Mouse (Mus musculus): ENCODE data around the gene Cd19.
"Not testable (repeated sequence)": the region's sequence is repeated elsewhere in the genome, so short reads cannot be mapped to it uniquely, and the experiment has no call there.

Gene Cd19

DNA sequence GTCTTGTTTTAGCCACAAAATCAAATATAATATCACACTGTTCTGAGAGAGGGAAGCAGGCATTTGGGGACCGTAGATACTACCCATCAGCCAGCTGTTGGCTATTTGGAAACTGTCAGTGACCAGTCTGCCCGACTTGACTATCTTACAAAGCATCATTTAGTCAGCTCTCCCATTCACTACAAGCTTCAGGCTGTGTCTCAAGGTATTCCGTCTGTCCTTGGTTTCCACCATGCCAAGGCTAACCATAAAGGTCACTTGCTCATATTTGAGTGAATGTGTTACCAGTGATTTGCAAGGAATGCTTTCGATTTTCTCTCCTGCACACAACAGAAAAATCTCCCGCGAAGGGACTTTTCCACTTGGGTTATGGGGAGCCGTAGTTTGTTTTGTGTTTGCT, 20.0 kb upstream of the Cd19 start:
- DNase-seq (ENCODE audit: extremely low spot score): no peak

DNA sequence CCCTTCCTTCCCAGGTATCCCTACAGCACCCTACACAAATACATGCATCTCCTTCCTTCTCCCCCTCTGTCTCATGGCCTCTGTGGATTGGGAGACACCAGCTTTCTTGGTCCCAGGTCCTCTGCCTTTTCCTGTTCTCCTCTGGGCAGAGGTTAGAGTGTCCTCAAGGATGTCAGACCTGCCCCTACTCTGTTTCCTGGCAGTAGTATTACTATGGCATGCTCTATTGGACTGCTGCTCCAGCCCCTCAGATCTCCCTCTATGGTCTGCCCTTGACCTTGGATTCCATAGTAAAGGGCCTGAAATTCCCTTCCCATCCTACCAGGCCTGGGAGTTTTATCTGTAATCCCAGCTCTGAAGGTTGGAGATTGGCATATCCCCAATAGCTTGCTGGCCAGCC, 15.5 kb upstream of the Cd19 start:
- DNase-seq (ENCODE audit: extremely low spot score): no peak

DNA sequence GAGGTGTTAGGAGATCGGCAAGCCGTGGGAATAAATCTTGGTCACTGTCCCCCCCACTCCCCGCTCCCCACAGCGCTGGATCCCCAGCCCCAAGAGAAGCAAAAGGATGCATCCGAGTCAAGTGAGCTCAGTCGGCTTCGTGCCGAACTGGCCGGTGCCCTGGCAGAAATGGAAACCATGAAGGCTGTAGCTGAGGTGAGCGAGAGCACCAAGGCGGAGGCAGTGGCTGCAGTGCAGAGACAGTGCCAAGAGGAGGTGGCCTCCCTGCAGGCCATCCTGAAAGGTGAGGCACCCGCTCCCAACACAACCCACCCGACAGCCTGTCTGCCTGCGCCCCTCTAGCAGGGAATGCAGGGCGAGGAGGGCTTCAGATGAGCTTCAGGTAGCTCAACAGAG, 14.8 kb upstream of the Cd19 start:
- DNase-seq (ENCODE audit: extremely low spot score): no peak

DNA sequence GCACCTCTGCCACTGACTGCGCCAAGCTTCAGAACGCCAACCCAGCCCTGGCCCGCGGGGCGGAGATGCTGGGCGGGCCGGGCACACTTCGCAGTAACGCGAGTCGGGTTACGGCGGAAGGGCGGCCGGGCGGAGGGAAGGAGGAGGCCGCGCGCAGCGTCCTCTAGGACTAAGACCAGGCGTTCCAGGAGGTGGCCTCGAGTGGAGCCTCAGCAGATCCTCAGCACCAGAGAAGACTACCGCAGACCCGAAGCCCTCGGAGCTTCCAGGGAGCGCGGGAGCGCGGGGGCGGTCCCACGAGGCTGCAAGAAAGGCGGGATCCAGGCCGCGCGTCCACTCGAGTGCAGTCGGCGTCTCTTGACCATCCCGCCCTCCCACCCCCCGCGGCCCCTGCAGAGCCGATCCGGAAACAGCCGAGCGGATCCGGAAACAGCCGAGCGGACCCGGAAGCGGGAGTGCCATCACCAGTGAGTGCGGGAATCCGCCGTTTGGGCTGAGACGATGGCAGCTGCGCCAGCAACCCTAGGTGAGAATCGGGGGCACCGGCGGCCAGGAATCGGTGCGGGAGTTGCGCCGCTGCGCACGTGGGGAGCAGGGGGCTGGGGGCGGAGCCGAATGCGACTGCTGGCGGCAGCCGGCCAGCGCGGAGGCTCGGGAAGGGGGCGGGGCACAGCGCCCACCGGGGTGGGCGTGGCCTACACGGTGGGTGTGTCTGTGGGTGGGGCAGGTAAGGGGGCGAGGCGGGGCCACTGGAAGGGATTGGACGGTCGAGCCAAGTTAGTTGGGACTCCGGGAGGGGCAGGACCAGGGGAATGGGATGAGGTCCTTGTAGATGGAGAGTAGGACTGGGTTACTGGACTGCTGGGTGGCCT, 14.2 kb upstream of the Cd19 start, which contains the start of gene Rabep2:
Rabep2 (plus strand) TSS at position 129 of the 872 bp plus-strand sequence.
- peak; percentile 99 for DNase-seq (ENCODE audit: extremely low spot score)

DNA sequence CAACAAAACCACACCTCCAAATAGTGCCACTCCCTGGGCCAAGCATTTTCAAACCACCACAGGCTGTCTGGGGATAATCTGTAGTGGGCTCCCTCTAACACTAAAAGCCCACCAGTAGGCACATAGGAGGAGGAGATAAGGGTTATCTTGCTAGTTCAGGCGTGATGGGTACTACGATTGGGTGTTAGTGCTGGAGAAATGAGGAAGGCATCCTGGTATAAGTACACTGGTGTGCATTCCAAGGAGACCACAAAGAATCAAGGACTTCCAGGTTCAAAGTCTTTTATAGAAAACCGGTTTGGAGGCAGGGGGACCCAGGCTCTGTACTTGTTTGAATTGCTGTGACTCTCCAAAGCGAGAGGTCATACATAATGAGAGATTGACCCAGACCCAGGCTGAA, 13.5 kb upstream of the Cd19 start:
- DNase-seq (ENCODE audit: extremely low spot score): no peak

DNA sequence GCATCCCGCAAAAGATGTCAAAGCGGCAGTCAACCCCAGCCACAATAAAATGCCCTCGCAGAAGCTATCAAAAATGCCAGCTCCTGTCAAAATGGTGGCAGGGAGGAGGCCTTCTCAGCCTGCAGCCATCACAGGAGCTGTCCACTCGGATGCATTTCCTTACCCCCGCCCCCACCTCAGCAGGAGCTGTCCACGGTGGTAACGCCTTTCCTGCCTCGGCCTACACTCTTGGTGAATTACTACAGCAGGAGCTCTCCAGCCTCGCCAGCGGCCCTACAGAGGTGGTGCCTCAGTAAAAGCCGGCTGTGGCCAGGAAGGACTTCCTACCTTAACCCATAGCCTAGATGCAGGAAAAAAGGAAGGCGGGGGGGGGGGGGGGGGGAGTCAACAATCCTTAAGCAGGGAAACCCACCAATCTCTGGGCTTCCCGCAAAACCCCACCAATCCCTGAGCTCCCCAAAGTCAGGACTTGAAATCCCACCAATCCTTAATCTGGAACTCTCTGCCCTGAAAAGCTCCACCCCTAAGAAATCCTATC, 12.7 kb upstream of the Cd19 start:
- DNase-seq (ENCODE audit: extremely low spot score): peak; percentile 10

DNA sequence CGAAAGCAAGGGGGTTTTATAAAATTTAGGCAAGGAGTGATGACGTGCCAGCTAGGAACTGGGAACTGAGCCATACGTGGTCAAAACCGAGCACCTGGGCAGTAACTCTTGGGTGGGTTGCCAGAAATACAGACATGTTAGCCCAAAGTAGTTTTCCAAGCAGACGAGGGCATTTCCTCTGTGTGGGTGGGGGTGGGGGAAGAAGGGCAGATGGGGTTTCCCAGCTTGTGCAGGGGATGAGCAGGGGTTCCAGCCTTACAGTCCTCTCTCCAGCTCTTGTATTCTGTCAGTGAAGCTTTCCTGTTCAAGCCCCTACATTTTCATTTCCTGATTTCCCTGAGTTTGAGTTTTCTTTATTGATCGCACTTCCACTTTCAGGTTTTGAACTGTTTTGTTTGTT, 9.5 kb upstream of the Cd19 start:
- DNase-seq (ENCODE audit: extremely low spot score): no peak

DNA sequence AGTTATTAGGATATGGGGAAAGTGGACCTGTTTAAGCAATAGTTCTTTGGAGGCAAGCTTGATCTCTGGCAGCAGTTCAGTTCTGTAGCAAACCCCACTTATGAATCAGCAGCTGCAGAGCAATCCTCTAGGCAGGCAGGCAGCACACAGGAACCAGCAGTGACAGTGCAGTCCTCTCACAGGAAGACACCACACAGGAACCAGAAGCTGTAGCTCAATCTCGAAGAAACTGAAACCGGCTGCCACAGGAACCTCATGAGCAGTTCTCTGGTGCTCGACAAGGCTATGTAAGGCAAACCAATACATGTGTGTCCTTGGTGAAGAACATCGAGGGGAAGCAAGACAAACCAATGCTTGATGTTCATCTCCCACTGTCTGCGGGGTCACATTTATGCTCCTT, 7.1 kb upstream of the Cd19 start:
- no peak for DNase-seq (ENCODE audit: extremely low spot score)

DNA sequence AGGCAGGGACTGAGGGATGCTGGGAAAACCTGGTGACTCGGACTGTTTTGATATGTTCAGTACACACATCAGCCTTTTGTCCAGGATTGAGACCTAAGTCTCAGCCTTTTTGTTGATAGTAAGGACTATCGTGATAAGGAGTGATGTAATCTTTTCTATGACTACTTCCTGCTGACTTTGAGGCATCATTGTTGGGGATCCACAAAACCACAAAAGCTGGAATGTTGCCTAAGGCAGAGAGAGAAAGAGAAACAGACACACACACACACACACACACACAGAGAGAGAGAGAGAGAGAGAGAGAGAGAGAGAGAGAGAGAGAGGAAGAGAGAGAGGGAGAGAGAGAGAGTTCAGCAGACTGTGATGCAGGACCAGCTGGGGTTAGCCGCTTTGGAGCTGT, 3.8 kb upstream of the Cd19 start:
- no peak for DNase-seq (ENCODE audit: extremely low spot score)

DNA sequence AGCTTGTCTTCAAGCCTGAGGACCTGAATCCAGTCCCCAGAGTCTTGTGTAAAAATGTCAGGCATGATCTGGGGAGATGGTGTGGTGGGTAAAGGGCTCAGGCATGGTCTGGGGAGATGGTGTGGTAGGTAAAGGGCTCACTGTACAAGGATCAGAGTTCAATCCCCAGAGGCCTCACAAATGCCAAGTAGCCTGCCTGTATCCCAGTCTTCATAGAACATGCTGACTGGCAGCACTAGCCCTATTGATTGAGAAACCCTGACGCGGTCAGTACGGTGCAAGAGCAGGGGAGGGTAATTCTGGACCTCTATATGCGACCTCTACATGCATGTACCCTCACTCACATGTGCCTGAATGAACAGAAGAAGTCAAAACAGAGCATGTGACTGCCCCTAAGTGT, 2.9 kb upstream of the Cd19 start:
- no peak for DNase-seq (ENCODE audit: extremely low spot score)

DNA sequence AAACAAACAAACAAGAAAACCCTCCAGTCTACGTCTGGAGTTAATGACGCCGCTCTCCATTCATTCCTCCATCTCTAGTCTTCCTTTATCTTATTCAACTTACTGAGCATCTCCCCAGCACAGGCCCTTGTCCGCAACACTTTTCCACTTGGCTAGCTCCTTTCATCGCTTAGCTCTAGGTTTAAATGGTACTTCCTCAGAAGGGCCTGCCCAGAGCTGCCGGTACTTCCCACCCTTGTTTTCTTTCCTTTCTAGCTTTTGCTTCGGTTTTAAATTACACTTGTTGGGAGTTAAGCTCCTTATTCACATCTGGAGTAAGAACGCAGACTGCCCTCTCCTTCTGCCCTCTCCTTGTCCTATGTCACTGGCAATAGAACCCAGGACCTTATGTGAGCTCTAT, 2.4 kb upstream of the Cd19 start:
- peak; percentile 32 for DNase-seq (ENCODE audit: extremely low spot score)

DNA sequence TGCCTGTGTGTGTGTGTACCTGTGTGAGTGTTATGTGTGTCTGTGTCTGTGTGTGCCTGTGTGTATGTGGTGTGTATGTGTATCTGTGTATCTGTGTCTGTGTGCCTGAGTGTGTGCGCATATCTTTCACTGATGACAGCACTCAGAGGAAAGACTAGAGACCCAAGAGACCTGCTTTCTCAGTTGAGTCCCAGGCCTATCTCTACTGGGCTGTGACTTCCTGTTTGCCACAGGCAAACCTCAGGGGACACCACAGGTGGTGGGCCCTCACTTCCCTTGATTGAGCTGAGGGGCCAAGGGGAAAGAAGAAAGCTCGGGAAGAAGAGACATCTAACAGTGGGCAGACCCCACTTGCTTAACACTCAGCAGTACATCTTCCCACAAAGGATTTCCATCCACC, 1.9 kb upstream of the Cd19 start:
- DNase-seq (ENCODE audit: extremely low spot score): no peak

DNA sequence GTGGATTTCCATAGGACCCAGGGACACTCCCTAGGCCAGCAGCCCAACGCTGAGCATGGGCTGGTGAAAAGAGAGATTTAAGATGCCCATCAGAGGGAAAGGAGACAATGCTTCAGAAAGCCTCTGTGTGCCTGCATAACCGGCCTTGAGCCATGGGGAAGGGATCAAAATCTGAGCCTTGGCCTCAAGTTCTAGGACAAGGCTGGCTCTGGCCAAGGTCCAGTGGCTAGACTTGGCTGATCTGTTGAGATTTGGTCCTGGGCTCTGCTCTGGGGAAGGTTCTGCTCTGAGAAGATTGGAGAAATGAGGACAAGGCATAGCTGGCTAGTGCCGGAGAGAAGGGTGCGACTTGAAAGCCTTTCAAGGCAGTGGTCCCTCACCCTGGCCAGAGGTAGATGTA, 3.6 kb downstream of the Cd19 start:
- no peak for DNase-seq (ENCODE audit: extremely low spot score)

DNA sequence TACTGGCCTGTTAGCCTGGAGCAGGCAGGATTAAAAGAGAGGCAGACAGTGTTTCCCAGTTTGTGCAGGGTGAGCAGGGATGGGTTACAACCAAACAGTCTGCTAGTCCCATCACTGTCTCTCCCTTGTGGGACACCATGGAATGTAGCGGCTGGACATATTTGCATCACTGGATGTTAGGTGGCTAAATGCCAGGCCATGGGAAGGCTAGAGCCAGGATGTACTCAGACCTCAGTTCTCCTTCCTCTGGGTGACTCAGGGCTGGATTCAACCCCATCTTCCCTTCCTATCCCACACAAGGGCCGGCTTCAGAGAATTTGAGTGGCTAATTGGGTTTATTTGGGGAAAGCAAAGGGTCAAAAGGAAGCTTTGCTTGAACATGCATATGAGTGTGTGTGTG, 6.0 kb downstream of the Cd19 start:
- DNase-seq (ENCODE audit: extremely low spot score): no peak

DNA sequence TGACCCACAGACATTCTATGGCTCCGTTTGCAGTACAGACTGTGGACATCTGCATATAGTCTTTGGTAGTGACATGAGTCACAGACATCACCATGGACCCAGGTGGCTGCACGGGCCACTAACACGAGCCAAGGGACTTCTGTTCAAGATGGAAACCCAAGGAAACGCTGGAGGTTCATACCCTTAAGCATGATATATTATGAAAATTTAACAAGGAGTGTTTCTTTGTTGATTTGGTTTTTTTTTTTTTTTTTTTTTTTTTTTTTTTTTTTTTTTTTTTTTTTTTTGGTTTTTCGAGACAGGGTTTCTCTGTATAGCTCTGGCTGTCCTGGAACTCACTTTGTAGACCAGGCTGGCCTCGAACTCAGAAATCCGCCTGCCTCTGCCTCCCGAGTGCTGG, 12.2 kb downstream of the Cd19 start:
- not testable (repeated sequence) for DNase-seq (ENCODE audit: extremely low spot score)

DNA sequence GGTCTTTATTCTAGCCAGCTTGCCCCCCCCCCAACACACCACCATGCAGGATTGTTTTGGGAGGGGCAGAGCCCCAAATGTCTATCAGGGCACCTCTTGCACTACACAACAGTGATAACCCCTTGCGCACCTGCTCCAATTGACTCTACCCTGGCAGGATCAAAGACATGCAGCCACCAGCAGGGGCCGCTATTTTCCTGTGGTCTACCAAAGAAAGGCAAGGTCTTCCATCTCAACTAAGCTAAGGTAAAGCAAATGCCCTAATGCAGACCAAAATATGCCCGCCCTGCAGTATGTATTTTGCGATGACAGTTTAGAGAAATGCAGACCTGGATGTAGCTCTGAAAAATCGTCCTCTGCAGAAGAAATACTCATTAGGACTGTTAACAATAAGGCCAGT, 15.1 kb downstream of the Cd19 start:
- peak; percentile 77 for DNase-seq (ENCODE audit: extremely low spot score)

DNA sequence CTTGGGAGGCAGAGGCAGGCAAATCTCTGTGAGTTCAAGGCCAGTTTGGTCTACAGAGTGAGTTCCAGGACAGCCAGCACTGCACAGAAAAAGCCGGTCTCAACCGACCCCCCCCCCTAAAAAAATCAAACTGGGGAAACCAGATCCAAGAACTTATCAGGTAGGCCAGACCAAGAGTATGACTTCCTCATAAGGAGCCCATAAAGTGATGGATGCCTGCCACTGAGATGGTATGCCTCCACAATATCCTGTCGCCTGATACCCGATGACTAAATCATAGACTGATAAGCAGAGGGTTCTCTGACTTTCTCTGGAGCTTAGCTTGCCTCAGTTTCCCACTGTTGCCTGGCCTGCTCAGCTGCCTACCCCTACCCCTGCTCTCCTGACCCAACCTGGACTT, 16.9 kb downstream of the Cd19 start:
- no peak for DNase-seq (ENCODE audit: extremely low spot score)

DNA sequence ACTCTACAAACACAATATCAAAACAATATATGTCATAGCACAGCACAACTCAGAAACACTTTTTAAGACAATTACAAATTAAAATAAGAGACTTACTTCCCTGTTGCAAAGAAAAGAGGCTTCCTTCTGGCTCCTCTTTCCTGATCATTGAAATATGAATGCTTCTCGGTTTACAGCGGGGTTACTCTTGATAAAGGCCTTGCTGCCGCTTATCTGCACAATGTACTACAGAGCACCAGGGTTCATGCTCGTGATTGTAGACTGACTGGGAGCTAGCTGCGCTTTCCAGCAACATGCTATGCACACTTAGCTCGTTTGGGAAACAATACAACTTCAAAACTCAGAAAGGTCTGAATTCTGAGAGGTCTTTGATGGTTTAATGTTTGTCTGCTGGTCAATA, 17.5 kb downstream of the Cd19 start:
- DNase-seq (ENCODE audit: extremely low spot score): no peak

DNA sequence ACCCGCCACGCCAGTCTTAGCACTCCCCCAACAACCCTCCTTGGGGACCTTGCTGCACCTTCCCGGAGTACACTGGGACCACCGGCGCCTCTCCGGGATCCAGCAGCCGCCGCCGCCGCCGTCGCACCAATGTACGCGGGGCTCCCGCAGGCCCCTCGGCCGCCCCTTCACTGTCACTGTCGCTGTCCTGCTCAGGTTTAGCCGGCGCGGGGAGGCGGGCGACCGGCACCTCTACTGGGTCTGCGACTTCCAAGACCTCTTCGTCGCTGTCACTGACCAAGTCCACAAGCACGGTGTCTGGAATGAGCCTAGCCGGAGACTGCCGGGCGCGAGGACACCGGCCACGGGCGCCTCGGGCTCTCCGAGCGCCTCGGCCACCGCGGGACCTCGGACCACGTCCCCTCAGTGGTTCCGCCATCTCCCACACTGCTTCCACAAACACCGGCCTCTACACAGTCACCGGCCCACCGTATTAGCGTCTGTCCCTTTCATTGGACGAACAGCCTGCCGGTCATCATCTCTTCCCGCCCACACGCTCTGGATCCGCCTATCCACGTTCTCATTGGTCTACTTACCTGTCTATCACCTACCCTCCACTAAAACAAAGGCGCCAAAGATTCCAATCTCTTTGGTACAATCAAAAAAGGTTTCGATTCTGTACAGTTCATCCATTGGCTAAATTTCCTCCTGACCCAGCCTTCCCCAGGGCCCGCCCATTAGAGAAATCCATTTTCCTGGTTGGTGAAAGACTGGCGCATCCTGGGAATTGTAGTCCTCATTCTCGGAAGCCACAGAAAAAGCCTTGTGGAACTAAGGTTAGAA, 18.2 kb downstream of the Cd19 start, which contains the start of gene Nfatc2ip:
Nfatc2ip (minus strand) TSS at position 440 of the 822 bp plus-strand sequence.
- DNase-seq (ENCODE audit: extremely low spot score): peak; percentile 98

DNA sequence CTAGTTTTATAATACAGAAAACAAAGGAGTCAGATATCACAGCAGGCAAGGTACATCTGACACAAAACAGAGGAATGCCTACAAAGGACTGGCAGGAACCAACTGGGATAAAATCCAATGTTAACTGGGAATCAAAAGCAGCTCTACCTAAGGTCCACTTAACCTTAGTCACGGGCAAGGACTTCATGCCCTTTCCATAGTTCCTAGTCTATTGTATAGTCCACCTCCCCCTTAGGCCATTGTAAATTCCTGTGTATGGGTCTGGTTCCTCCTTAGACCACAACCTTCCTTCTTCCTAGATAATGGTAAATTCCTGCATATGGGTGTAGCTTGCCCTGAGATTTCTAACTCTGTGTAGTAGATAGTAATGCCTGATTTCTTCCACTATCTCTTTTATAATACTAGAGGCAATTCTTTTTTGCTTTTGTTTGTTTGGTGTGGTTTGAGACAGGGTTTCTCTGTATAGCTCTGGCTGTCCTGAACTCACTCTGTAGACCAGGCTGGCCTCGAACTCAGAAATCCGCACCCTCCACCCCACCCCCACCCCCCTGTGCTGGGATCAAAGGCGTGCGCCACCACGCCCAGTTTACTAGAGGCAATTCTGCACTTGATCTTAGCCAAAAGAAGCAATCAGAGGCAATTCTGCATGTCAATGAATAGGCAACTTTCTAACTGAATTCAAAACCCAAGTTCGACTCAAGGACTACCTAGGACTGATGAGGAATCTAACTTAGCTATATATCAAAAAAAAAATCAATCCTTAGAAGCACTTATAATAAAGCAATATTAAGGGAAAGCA, 22.4 kb downstream of the Cd19 start:
- not testable (repeated sequence) for DNase-seq (ENCODE audit: extremely low spot score)

DNA sequence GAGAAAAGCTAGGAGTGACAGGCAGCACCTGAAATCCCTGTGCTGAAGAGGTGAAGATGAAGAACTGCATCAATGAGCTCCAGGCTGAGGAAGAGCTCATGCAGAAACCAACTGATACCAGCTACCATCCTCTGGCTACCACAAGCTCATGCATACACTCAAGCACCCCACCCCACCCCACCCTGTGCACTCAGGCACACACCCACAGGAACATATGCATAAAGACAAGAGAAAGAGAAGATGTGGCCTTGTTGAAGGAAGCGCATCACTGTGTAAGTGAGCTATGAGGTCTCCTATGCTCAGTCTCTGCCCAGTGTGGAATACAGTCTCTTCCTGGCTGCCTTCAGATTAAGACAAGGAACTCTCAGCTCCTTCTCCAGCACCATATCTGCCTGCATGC, 26.5 kb downstream of the Cd19 start:
- DNase-seq (ENCODE audit: extremely low spot score): no peak

DNA sequence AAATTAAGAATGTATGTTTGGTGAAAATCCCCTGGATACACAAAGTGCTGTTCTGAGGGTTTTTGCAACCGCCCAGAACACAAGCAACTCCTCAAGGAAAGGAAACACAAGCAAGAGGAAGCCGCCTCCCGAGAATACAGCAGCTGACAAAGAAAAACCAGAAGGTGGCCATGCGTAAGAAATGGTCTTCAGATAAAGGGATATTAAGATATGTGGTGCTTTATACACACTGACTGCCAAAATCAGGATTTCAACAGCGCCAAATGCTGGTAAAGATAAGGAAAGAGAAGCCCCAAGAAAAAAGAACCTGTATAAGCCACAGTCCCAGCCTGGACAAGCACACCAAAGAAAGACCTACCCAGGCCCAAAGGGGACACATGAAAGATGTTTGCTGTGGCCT, 31.1 kb downstream of the Cd19 start:
- no peak for DNase-seq (ENCODE audit: extremely low spot score)

Data from embryo, embryonic 9.5 days (tissue).